ENCODE assay signal across 12 mouse cellular contexts in genomic region chr16:93448124-93448523, GRCm38 (mm10).
"Had no signal": no experiment of that assay in that cellular context is flagged by ENCODE, and none has a peak within 500 bp of the region (broad histone marks: within the 10 kb centered on the region; RNA-seq: fewer than 3 reads in every experiment).

No protein-coding gene starts in this region.

- DNase-seq: retina, postnatal 1 day; right cerebral cortex, adult 18-20 months; right cerebral cortex, postnatal 14 days; right cerebral cortex, postnatal 25 days; right cerebral cortex, postnatal 4 days; spleen, adult 18-20 months; thymus, adult 18-20 months; thymus, adult 2 months; thymus, postnatal 14 days; thymus, postnatal 25 days; thymus, postnatal 36 days; thymus, postnatal 4 days had no signal
